Mouse (Mus musculus) testis, adult 2 months (tissue): Measurements from ENCODE around the gene Nudcd3.

Experiments used
- CTCF ChIP-seq: fragments of 200-500 bp; IDR thresholded peaks from 2 replicates; pipeline ENCODE4 v1.5.1; 2012; ENCODE audit warnings: low read depth, mild to moderate bottlenecking, inconsistent platforms, low read length, moderate library complexity; ENCODE audit not compliant: control insufficient read depth, insufficient read depth, insufficient replicate concordance
- POLR2A ChIP-seq: fragments of 200-500 bp; IDR thresholded peaks from 2 replicates; pipeline ENCODE4 v1.6.1; 2012; ENCODE audit warnings: low read depth, mild to moderate bottlenecking, inconsistent platforms, low read length, moderate library complexity; ENCODE audit not compliant: control insufficient read depth

DNA sequence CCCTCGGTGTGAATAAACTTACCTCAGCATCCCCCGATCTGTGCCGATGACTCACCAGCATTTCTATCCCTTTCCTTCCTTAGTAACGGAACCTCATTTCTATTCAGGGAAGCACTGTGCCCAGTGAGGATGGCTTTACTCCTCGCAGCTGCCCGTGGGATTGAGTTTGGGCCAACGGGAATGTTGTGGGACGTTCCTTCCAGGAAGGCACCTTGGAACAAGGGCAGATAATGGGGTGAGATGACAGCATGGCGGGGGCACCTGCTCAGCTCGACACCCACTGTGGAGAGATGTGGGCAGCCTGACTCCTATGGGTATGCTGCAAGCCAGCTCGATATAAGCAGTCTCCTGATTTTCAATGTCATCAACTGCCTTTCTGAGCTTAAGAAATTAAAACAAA lies 80.9 kb downstream of the Nudcd3 start:
- TF ChIP-seq CTCF (no peak), POLR2A (no peak)
